9 mouse cellular contexts compared by ENCODE assay signal in the genomic region with DNA sequence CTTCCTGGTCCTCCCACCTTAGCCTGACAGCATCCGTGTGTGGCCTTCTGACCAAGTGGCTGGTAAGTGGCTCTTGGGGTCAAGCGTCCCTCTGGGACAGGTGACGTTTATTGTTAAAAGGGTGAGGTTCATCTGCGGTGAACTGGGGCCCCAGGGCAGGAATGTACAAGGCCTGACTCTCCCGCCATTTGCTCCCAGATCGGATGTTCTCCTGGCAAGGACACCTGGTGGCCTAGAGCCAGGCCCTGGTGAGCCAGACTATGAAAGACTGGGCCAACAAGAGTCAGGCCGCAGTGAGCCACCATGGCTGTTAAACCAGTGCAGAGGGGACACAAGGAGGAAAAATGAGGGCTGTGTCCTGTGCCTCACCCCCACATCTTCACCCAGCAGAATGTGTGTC.
DNase-seq lines count a peak whose midpoint lies in the region; ATAC-seq lines count a peak whose summit lies in the region.
"Had no signal": no experiment of that assay in that cellular context is flagged by ENCODE, and none has a peak within 500 bp of the region (broad histone marks: within the 10 kb centered on the region; RNA-seq: fewer than 3 reads in every experiment).

No protein-coding gene starts in this region.

- WGBS in kidney, embryonic 15.5 days = 55% methylated on average over 7 of the region's 7 CpGs
- WGBS in hindbrain, embryonic 13.5 days = 39% methylated on average over 7 of the region's 7 CpGs

- no peaks in the 10 kb centered on the region for H3K27me3 ChIP-seq in kidney, embryonic 15.5 days
- H3K27me3 ChIP-seq in hindbrain, embryonic 13.5 days = no peaks in the 10 kb centered on the region

- no peak overlapping the region for H3K9ac ChIP-seq in kidney, embryonic 15.5 days
- H3K9ac ChIP-seq in hindbrain, embryonic 13.5 days = no peak overlapping the region
- H3K9ac ChIP-seq: liver, embryonic 12.5 days had no signal

- H3K4me1 ChIP-seq in kidney, embryonic 15.5 days = peaks cover 42% of the 10 kb centered on the region
- peaks cover 62% of the 10 kb centered on the region for H3K4me1 ChIP-seq in hindbrain, embryonic 13.5 days (replicated peaks)

- H3K4me2 ChIP-seq in kidney, embryonic 15.5 days = no peak overlapping the region
- H3K4me2 ChIP-seq in hindbrain, embryonic 13.5 days = no peak overlapping the region
- H3K4me2 ChIP-seq: liver, embryonic 12.5 days had no signal

- H3K9me3 ChIP-seq in kidney, embryonic 15.5 days (replicated peaks) = no peaks in the 10 kb centered on the region
- H3K9me3 ChIP-seq in hindbrain, embryonic 13.5 days = no peaks in the 10 kb centered on the region
- H3K9me3 ChIP-seq: liver, embryonic 12.5 days had no signal

- H3K27ac ChIP-seq in kidney, embryonic 15.5 days = no peak overlapping the region
- 0 out of 2 replicates have a peak overlapping the region, but pooled peaks have one; percentile 30 for H3K27ac ChIP-seq in hindbrain, embryonic 13.5 days
- H3K27ac ChIP-seq: liver, embryonic 12.5 days had no signal

- H3K36me3 ChIP-seq in kidney, embryonic 15.5 days = no peaks in the 10 kb centered on the region
- H3K36me3 ChIP-seq in hindbrain, embryonic 13.5 days = no peaks in the 10 kb centered on the region
- H3K36me3 ChIP-seq: liver, embryonic 12.5 days had no signal

- H3K4me3 ChIP-seq in kidney, embryonic 15.5 days (replicated peaks) = no peak overlapping the region
- H3K4me3 ChIP-seq in hindbrain, embryonic 13.5 days = no peak overlapping the region
- H3K4me3 ChIP-seq: liver, embryonic 12.5 days had no signal

- DNase-seq in kidney, adult 8-10 months = peak; percentile 42
- peak; percentile 44 for DNase-seq in adrenal gland, postnatal 25 days
- peak; percentile 81 for DNase-seq in cerebellum, adult 9-11 months
- DNase-seq in layer of hippocampus, adult 18-20 months (ENCODE audit: low spot score in 2 of 2) = no peak

- ATAC-seq in kidney, embryonic 15.5 days (replicated peaks; ENCODE audit: low FRiP score) = no peak
- ATAC-seq in hindbrain, embryonic 13.5 days (ENCODE audit: low FRiP score) = no peak
- no peak for ATAC-seq in CD4-positive, CD25-positive, alpha-beta regulatory T cell, adult 4 months
- ATAC-seq: intestine, postnatal 0 days; liver, embryonic 12.5 days had no signal

Comparison
In these comparisons a context has a peak if more than half of its experiments do, and no peak if none do; other contexts are left out.
1. DNase-seq: peak in kidney, adult 8-10 months (2 of 2), adrenal gland, postnatal 25 days (single experiment) and cerebellum, adult 9-11 months (single experiment); none in layer of hippocampus, adult 18-20 months (0 of 2).